Mouse (Mus musculus) ES-E14 (cell line): ENCODE data around the gene Sec22c. TPM values are rescaled to one million over a fixed set of nuclear protein-coding genes. Genes with fewer than 3 reads are reported as not detected.
A peak's percentile ranks its signal among the peaks of the same experiment; 100 is the strongest.

ENCODE experiments used
- DNase-seq: peaks from one replicate; pipeline ENCODE4 v3.0.0-alpha.2; 2013; ENCODE audit warnings: low read depth, low spot score
- H3K27ac ChIP-seq: 2 replicates; pipeline ENCODE4 v1.5.1; 2012; ENCODE audit warnings: low read depth, mild to moderate bottlenecking, low read length, moderate library complexity, mixed read lengths; ENCODE audit not compliant: poor library complexity, insufficient read depth, severe bottlenecking
- H3K36me3 ChIP-seq: 2 replicates; pipeline ENCODE4 v1.6.1; 2012; ENCODE audit warnings: mild to moderate bottlenecking, low read length, moderate library complexity, mixed read lengths; ENCODE audit not compliant: control insufficient read depth, poor library complexity, insufficient read depth, severe bottlenecking
- H3K4me1 ChIP-seq, 2 experiments: fragments of 150-350 bp in 1 of 2; sonication (generic) in 1 of 2; 2 replicates each; pipeline ENCODE4 v1.6.1; 2012; ENCODE audit warnings: low read length in 2 of 2, mild to moderate bottlenecking in 1 of 2, mixed read lengths in 1 of 2; ENCODE audit not compliant: control insufficient read depth in 2 of 2, insufficient read depth in 2 of 2, poor library complexity in 1 of 2
- H3K4me3 ChIP-seq, 2 experiments: fragments of 150-350 bp in 1 of 2; sonication (generic) in 1 of 2; 2 replicates each; pipeline ENCODE4 v1.5.1; 2012; ENCODE audit warnings: low read length in 2 of 2, low read depth in 1 of 2, mild to moderate bottlenecking in 1 of 2, mixed read lengths in 1 of 2; ENCODE audit not compliant: insufficient read depth in 1 of 2, poor library complexity in 1 of 2, severe bottlenecking in 1 of 2
- H3K9ac ChIP-seq: 2 replicates; pipeline ENCODE4 v1.6.1; 2012; ENCODE audit warnings: low read depth, mild to moderate bottlenecking, low read length, mixed read lengths; ENCODE audit not compliant: poor library complexity, insufficient read depth, severe bottlenecking
- H3K9me3 ChIP-seq: fragments of 150-350 bp; sonication (generic); 2 replicates; pipeline ENCODE4 v1.6.1; 2012; ENCODE audit warnings: low read depth, mild to moderate bottlenecking, low read length; ENCODE audit not compliant: control insufficient read depth, insufficient read depth
- CHD2 ChIP-seq: IDR thresholded peaks from 2 replicates; pipeline ENCODE4 v1.6.1; 2014; ENCODE audit warnings: mild to moderate bottlenecking, low read depth, low read length, inconsistent platforms
- HCFC1 ChIP-seq: IDR thresholded peaks from 2 replicates; pipeline ENCODE4 v1.6.1; 2012; ENCODE audit warnings: low read length, inconsistent platforms, borderline replicate concordance; ENCODE audit not compliant: insufficient read depth
- MAFK ChIP-seq: IDR thresholded peaks from 2 replicates; pipeline ENCODE4 v1.6.1; 2014; ENCODE audit warnings: mild to moderate bottlenecking, low read depth, low read length, inconsistent platforms; ENCODE audit not compliant: insufficient read depth
- ZC3H11A ChIP-seq: IDR thresholded peaks from 2 replicates; pipeline ENCODE4 v1.6.1; 2012; ENCODE audit warnings: low read depth, mild to moderate bottlenecking, inconsistent platforms, low read length, borderline replicate concordance
- ZNF384 ChIP-seq: IDR thresholded peaks from 2 replicates; pipeline ENCODE4 v1.6.1; 2012; ENCODE audit warnings: low read depth, low read length, inconsistent platforms
- in situ Hi-C, 2 experiments: fragments of 600-800 bp; cut with MboI; formaldehyde crosslinking; loops; one replicate each; pipeline ENCODE4 v1.15.1; 2025; ENCODE audit warnings: low sequenced_read_pairs in 2 of 2, inconsistent platforms in 1 of 2; ENCODE audit not compliant: unreplicated experiment in 2 of 2
- total RNA-seq: library from RNA; depleted of rRNA; stranded (reverse); fragments of 300-350 nt; gene quantifications from 2 replicates; pipeline ENCODE4 v1.2.3, GENCODE M21; 2012; rRNA removed

Gene Sec22c
- total RNA-seq = 8.4 and 11.2 TPM in 2 replicates

- in situ Hi-C loops = no loop called here
- no peak for TF ChIP-seq ZNF384
- no peak for TF ChIP-seq MAFK
- no peak for TF ChIP-seq CHD2
- no peak for TF ChIP-seq ZC3H11A
- TF ChIP-seq HCFC1 = no peak
Observed at GRCm38 (mm10) chr9:121704646-121705625, at the start of gene Sec22c. Gene Sec22c, minus strand, starts transcription at chr9:121705490.

DNA sequence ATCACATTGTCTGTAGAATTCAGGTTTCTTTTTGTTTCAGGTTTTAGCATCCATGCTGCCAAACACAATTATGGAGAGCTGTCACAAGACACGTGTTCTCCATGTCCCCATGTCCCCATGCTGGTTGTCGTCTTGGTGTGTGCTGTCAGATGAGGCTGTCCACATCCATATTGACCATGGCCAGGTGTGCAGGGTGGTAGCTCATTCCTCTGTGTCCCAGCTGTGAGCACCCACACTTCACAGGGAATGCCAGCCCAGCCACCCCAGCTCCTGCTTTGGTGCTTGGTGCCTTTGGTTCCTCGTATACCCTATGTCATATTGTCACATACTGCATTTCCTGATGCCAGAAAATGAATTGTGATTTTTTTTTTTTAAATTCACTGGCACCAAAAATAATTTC is 49.3 kb upstream of the Sec22c start:
- H3K9me3 ChIP-seq = no peaks in the 10 kb centered on the region
- DNase-seq = no peak
- H3K36me3 ChIP-seq = peaks cover 32% of the 10 kb centered on the region
- no peak overlapping the region for H3K4me3 ChIP-seq
- H3K27ac ChIP-seq = no peak overlapping the region
- TF ChIP-seq MAFK = no peak
- TF ChIP-seq HCFC1 = no peak
- no peak for TF ChIP-seq CHD2
- TF ChIP-seq ZC3H11A = no peak
- TF ChIP-seq ZNF384 = no peak
- H3K4me1 ChIP-seq = peaks cover 0 to 10% of the 10 kb centered on the region in 2 experiments; a peak in 1 of 4 replicates
- H3K9ac ChIP-seq = no peak overlapping the region
- in situ Hi-C loops = no loop called here

More at GRCm38 (mm10) chr9:121704646-121705625, at the start of gene Sec22c:
- peak within 1 kb of the TSS; percentile 69 to 91 for H3K4me3 ChIP-seq
- no peak within 1 kb of the TSS for H3K27ac ChIP-seq
- peak; percentile 82 for DNase-seq
- H3K9me3 ChIP-seq = no peaks in the 10 kb centered on the region
- H3K36me3 ChIP-seq = no peaks in the 10 kb centered on the region
- H3K4me1 ChIP-seq = peaks cover 0 to 5% of the 10 kb centered on the region in 2 experiments; a peak in 3 of 4 replicates
- peak within 1 kb of the TSS; percentile 78 for H3K9ac ChIP-seq

- no peak overlapping the region for H3K27ac ChIP-seq
- peaks cover 47% of the 10 kb centered on the region for H3K36me3 ChIP-seq
- no peak overlapping the region for H3K9ac ChIP-seq
- 0 out of 4 replicates have a peak, but pooled peaks cover 0 to 2% of the 10 kb centered on the region in 2 experiments for H3K4me1 ChIP-seq
- no peaks in the 10 kb centered on the region for H3K9me3 ChIP-seq
- no peak for TF ChIP-seq HCFC1
- TF ChIP-seq ZC3H11A = no peak
- no peak for TF ChIP-seq ZNF384
- no peak overlapping the region for H3K4me3 ChIP-seq
- in situ Hi-C loops = no loop called here
- no peak for DNase-seq
Observed at GRCm38 (mm10) chr9:121752774-121753173, 47.5 kb upstream of the Sec22c start.

DNA sequence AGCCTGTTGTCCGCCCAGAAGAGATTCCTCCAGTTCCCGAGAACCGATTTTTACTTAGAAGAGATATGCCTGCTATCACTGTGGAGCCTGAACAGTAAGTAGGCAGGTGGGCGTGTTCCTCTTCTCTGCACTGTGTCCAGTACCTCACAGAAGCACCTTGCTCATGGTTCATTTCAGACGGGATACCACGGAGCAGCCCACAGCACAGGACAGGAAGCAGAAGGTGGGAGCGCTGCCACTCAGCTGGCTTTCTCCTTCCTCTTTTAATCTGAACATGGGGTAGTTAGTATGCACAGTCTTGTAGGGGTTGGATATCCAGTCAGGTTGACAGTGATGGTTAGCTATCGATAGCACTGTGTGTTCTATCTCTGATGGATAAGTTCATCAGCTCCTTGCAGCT is 38.8 kb upstream of the Sec22c start:
- TF ChIP-seq HCFC1 = no peak
- no peak for TF ChIP-seq ZNF384
- TF ChIP-seq ZC3H11A = no peak
- no peak for TF ChIP-seq CHD2
- no peak for TF ChIP-seq MAFK
- Histone ChIP-seq H3K9ac (no peak overlapping the region), H3K4me3 (no peak overlapping the region), H3K27ac (no peak overlapping the region), H3K36me3 (peaks cover 30% of the 10 kb centered on the region), H3K9me3 (no peaks in the 10 kb centered on the region), H3K4me1 (no peaks in the 10 kb centered on the region)
- in situ Hi-C loops = loop anchor here in 1 of 2 experiments (25.0 kb wide), 1 partner anchor 1268 kb away; the partner anchor contains the start of gene Tmem42
- DNase-seq = no peak
